Mouse (Mus musculus) brown adipose tissue, adult 24 weeks (tissue): Measurements from ENCODE around the gene Gas8. TPM values are rescaled to one million over a fixed set of nuclear protein-coding genes. Genes with fewer than 3 reads are reported as not detected.
"Not testable (repeated sequence)": the region's sequence is repeated elsewhere in the genome, so short reads cannot be mapped to it uniquely, and the experiment has no call there.

Experiments used
- H3K27ac ChIP-seq: fragments of 200-500 bp; replicated peaks from 2 replicates; pipeline ENCODE4 v1.5.1; 2012; ENCODE audit warnings: low read depth, mild to moderate bottlenecking, low read length
- H3K4me1 ChIP-seq: fragments of 200-500 bp; 2 replicates; pipeline ENCODE4 v1.6.1; 2012; ENCODE audit warnings: low read length, mixed read lengths; ENCODE audit not compliant: control insufficient read depth, insufficient read depth, insufficient read length
- H3K4me3 ChIP-seq: fragments of 200-500 bp; 2 replicates; pipeline ENCODE4 v1.5.1; 2012; ENCODE audit warnings: low read depth, mild to moderate bottlenecking, low read length, moderate library complexity; ENCODE audit not compliant: insufficient read depth
- polyA plus RNA-seq: library from polyadenylated mRNA; stranded (reverse); fragments of >200 nt; gene quantifications from 2 replicates; pipeline ENCODE4 v1.2.4, GENCODE M21; 2012; ENCODE audit not compliant: missing spikeins, insufficient read depth, insufficient read length

Gene Gas8
- polyA plus RNA-seq, 1 experiment: 2.1 TPM

- H3K4me1 ChIP-seq: no peaks in the 10 kb centered on the region
- no peak overlapping the region for H3K4me3 ChIP-seq
- no peak overlapping the region for H3K27ac ChIP-seq
Observed at GRCm38 (mm10) chr8:123504591-123505195, 13.9 kb upstream of the Gas8 start.

GRCm38 (mm10) chr8:123505267-123505666, 13.4 kb upstream of the Gas8 start:
- Histone ChIP-seq H3K4me1 (no peaks in the 10 kb centered on the region), H3K4me3 (no peak overlapping the region), H3K27ac (no peak overlapping the region)

- no peaks in the 10 kb centered on the region for H3K4me1 ChIP-seq
Observed at GRCm38 (mm10) chr8:123505695-123506094, 12.9 kb upstream of the Gas8 start.

GRCm38 (mm10) chr8:123507153-123507552, 11.5 kb upstream of the Gas8 start:
- Histone ChIP-seq H3K4me3 (no peak overlapping the region), H3K4me1 (no peaks in the 10 kb centered on the region), H3K27ac (no peak overlapping the region)

More at GRCm38 (mm10) chr8:123505695-123506094, 12.9 kb upstream of the Gas8 start:
- H3K27ac ChIP-seq: no peak overlapping the region
- H3K4me3 ChIP-seq: no peak overlapping the region

GRCm38 (mm10) chr8:123510819-123511218, 7.8 kb upstream of the Gas8 start:
- Histone ChIP-seq H3K27ac (no peak overlapping the region), H3K4me1 (no peaks in the 10 kb centered on the region), H3K4me3 (no peak overlapping the region)

GRCm38 (mm10) chr8:123514136-123514535, 4.5 kb upstream of the Gas8 start:
- H3K4me3 ChIP-seq: peak overlapping the region; percentile 50
- H3K27ac ChIP-seq: no peak overlapping the region
- no peaks in the 10 kb centered on the region for H3K4me1 ChIP-seq

GRCm38 (mm10) chr8:123514781-123515539, 3.7 kb upstream of the Gas8 start, which contains the start of gene Dbndd1:
TSS of gene Dbndd1 (minus strand) at chr8:123515463.
- Histone ChIP-seq H3K4me1 (peaks cover 4% of the 10 kb centered on the region; the same call in 1 of the 2 replicates), H3K27ac (no peak within 1 kb of the TSS), H3K4me3 (peak within 1 kb of the TSS; percentile 50)

- Histone ChIP-seq H3K4me3 (peak overlapping the region; percentile 35), H3K27ac (no peak overlapping the region), H3K4me1 (peaks cover 4% of the 10 kb centered on the region; the same call in 1 of the 2 replicates)
Observed at GRCm38 (mm10) chr8:123515540-123515897, 3.1 kb upstream of the Gas8 start.

GRCm38 (mm10) chr8:123516596-123516995, 2.0 kb upstream of the Gas8 start:
- peaks cover 4% of the 10 kb centered on the region; the same call in 1 of the 2 replicates for H3K4me1 ChIP-seq
- H3K4me3 ChIP-seq: no peak overlapping the region
- no peak overlapping the region for H3K27ac ChIP-seq

- Histone ChIP-seq H3K4me1 (peaks cover 9% of the 10 kb centered on the region; the same call in 1 of the 2 replicates), H3K27ac (no peak overlapping the region), H3K4me3 (peak overlapping the region; percentile 47)
Observed at GRCm38 (mm10) chr8:123518172-123518571, 462 bp upstream of the Gas8 start.

GRCm38 (mm10) chr8:123520048-123520447, 1.4 kb downstream of the Gas8 start:
- not testable (repeated sequence) for H3K4me1 ChIP-seq, H3K4me3 ChIP-seq, H3K27ac ChIP-seq

GRCm38 (mm10) chr8:123527720-123528489, 9.3 kb downstream of the Gas8 start:
- no peaks in the 10 kb centered on the region for H3K4me1 ChIP-seq
- H3K4me3 ChIP-seq: no peak overlapping the region
- H3K27ac ChIP-seq: no peak overlapping the region

- H3K4me1 ChIP-seq: no peaks in the 10 kb centered on the region
- no peak overlapping the region for H3K4me3 ChIP-seq
- H3K27ac ChIP-seq: no peak overlapping the region
Observed at GRCm38 (mm10) chr8:123536242-123536989, 17.8 kb downstream of the Gas8 start.

- H3K4me3 ChIP-seq: 0 out of 2 replicates have a peak overlapping the region, but pooled peaks have one; percentile 3
- no peak overlapping the region for H3K27ac ChIP-seq
- no peaks in the 10 kb centered on the region for H3K4me1 ChIP-seq
Observed at GRCm38 (mm10) chr8:123536990-123537380, 18.4 kb downstream of the Gas8 start.

GRCm38 (mm10) chr8:123537641-123538040, 19.0 kb downstream of the Gas8 start:
- not testable (repeated sequence) for H3K27ac ChIP-seq, H3K4me1 ChIP-seq, H3K4me3 ChIP-seq
